Mouse (Mus musculus): ENCODE measurements around the gene Washc2.
A peak's percentile ranks its signal among the peaks of the same experiment; 100 is the strongest.

Gene Washc2

DNA sequence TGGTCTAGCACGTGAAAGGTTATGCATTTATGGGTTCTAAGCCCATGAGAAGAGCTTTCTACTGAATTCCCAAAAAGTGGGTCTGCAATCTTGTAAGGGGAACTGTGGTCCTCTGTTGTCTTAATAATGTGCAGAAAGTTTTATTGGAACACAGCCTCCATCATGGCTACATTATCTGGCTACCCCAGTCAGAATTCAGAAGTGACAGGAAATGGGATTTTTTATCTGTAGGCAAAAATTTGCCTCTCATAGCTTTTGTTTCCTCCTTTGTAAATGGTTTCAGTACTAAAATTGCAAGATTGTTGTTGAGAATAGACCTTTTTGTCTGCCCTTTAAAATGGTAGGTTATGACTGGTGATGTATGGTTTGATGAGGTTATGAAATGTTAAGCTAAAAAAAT is 55.0 kb downstream of the Washc2 start:
- DNase-seq (ENCODE audit: low spot score), result no peak

DNA sequence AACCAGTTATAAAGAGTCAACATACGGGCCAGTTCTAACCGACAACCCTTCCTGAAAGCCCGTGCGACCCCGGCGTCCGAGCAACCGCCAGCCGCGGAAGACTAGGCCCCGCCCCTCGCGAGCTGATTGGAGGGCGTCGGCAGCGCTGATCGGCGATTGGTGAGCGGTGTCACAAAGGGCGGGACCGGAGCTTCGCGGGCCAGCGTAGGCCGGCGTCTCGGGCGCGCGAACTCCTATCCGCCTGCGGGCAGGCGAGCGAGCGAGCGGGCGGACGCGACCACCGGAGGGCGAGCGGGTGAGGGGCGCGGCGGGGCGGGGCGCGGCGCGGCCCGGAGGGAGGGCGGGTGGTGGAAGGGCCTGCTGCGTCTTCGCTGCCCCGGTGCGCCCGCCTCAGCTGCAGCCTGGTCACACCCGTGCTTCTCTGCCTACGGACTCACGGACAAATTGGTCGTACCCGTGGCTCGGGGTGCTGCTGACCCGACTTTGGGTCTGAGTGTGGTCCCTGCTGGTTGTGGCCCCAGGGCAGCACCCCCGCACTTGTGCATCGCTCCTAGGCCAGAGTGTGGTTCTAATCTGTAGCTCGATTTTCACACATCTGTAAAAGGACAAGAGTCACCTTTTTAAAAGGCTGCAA is 56.3 kb downstream of the Washc2 start, which contains the start of gene Zfand4:
TSS of gene Zfand4 (plus strand) at position 205 of the 634 bp plus-strand sequence.
- peak; percentile 92 for DNase-seq (ENCODE audit: low spot score)

DNA sequence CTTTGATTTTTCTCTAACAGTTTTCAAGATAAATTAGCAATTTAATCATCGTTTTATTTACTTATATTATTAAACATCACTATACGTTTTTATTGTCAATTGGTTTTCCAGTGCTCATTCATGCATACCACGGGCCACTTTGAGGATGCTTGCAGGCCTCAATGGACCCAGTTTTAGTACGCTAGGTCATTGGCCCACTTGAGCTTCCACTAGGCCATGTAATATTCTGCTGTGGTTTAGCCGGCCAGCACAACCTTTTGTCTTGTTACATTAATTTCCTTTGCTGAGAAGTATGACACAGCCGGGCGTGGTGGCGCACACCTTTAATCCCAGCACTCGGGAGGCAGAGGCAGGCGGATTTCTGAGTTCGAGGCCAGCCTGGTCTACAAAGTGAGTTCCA is 57.0 kb downstream of the Washc2 start:
- DNase-seq (ENCODE audit: low spot score), result no peak

GRCm38 (mm10) chr6:116265603-116266002 is 57.8 kb downstream of the Washc2 start:
- no peak for DNase-seq (ENCODE audit: low spot score)

DNA sequence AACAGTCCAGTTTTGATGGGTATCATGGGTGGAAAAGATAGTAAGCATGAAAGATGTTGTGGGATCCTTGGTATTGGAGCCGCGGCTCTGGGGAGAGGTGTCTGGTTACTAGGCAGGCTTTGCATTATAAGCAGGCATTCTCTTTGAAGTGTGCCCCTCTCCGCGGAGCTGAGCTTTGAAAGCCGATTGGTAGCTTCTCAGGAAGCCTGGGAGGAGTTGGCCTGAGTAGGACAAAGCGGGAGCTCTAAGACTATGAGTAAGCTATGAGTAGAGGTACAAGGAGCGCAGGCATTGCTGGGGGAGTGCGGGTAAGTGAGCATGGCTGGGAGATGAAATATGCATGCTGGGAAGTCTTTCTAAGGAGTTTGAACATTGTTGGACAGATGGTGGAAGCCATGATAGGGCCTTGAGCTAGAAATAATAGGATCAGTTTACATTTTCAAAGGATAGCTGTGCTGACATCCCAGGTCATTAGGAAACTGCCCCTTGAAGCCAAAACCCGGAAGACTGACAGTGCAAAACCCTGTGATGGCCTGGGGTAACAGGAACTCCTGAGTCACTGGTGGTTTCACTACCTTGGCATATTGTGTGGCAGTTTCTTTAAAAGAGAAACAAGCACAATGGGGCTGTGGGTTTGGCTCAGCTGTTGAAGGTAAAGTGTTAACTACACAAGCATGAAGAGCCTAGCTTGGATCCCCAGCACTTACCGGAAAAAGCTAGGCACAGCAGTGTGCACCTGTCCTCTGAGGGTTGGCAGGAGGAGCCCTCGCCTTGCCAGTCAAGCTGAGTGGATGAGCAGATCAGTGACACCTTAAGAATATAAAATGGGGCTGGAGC is 58.7 kb downstream of the Washc2 start:
- no peak for DNase-seq (ENCODE audit: low spot score)

- DNase-seq (ENCODE audit: low spot score), result no peak
Measured at GRCm38 (mm10) chr6:116267110-116267423, 59.2 kb downstream of the Washc2 start.

DNA sequence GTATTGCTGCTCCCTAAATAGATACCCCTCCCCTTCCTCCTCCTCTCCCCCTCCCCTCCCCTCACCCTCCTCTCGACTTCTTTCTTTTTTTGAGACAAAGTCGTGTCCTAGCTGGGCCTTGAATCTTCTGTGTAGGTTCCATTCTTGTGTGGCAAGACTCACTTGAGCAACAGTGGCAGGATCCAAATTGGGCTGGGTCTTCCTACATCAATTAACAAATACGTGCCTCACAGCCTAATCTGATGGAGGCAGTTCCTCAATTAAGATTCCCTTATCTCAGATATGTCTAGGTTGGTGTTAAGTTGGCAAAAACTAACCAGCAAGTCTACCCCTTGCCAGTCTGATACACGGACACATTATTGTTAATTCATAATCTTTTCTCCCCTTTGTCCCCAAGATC is 67.9 kb downstream of the Washc2 start:
- no peak for DNase-seq (ENCODE audit: low spot score)

- no peak for DNase-seq (ENCODE audit: low spot score)
Measured at GRCm38 (mm10) chr6:116278679-116279317, 71.0 kb downstream of the Washc2 start.

DNA sequence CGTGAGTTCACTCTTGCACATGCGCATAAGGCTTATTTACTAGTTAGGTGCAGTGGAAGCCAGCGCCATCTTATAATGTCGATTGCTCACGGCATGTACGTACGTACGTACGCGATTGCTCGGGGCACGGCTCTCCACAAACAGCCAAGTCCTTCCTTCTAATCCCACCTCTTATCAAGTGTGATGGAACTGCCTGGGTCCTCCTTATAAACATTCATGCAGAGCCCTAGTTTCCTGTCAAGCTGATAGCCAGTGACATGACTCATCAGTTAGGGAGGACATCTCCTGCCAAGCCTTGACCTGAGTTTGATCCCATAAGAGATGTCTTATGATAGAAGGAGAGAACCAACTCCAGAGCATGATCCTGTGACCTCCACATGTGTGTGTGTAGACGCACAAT is 73.2 kb downstream of the Washc2 start:
- no peak for DNase-seq (ENCODE audit: low spot score)

DNA sequence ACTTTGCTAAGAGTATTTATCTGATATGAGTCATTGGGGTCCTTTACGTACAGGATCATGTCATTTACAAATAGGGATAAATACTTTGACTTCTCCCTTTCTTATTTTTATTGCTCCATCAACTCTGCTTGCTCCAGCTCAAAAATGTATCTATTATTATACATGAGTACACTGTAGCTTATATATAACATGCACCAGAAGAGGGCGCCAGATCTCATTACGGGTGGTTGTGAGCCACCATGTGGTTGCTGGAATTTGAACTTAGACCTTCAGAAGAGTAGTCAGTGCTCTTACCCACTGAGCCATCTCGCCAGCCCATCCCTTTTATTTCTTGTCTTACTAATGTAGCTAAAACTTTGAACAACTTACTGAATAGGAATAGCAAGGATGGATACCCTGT is 74.7 kb downstream of the Washc2 start:
- DNase-seq (ENCODE audit: low spot score), result no peak

- no peak for DNase-seq (ENCODE audit: low spot score)
Measured at GRCm38 (mm10) chr6:116283280-116283679, 75.4 kb downstream of the Washc2 start.

DNA sequence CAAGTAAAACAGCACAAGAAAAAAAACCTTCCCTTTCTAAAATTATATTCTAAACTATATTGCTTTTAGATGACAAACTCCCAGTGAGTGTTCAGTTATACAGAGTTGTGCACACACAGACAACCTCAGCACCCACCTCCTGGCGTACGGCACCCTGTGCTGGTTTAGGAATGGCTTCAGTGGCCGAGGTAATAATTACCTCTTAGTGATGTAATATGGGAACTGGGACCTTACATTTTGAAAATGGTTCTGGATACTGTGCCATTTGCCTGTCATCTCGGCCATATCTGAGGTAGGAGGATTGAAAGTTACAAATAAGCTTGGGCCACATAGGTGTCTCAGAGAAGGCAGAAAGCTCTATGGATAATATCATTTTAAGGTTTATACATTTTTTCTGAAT is 78.5 kb downstream of the Washc2 start:
- DNase-seq (ENCODE audit: low spot score), result no peak

- DNase-seq (ENCODE audit: low spot score), result no peak
Measured at GRCm38 (mm10) chr6:116286870-116287575, 79.2 kb downstream of the Washc2 start.

GRCm38 (mm10) chr6:116311411-116311810 is 103.6 kb downstream of the Washc2 start:
- DNase-seq (ENCODE audit: low spot score), result no peak
